Mouse (Mus musculus) MEL (cell line): ENCODE results near the gene Gm5426. TPM values are rescaled to one million over a fixed set of nuclear protein-coding genes. Genes with fewer than 3 reads are reported as not detected.

Source experiments
- DNase-seq: peaks from one replicate; pipeline ENCODE4 v3.0.0; 2011; ENCODE audit warnings: low read depth, low spot score
- H3K27ac ChIP-seq: 2 replicates; pipeline ENCODE4 v1.5.1; 2012; ENCODE audit warnings: low read depth, mild to moderate bottlenecking, control low read depth, low read length, moderate library complexity; ENCODE audit not compliant: control insufficient read depth
- H3K27me3 ChIP-seq, 2 experiments: fragments of 150-350 bp in 1 of 2; sonication (generic) in 1 of 2; 2 replicates each; pipeline ENCODE4 v1.6.1; 2012; ENCODE audit warnings: low read length in 2 of 2, mild to moderate bottlenecking in 2 of 2, improper control_type of control experiment in 1 of 2, moderate library complexity in 1 of 2; ENCODE audit not compliant: insufficient read depth in 2 of 2, control insufficient read depth in 1 of 2
- H3K36me3 ChIP-seq, 2 experiments: 2 replicates each; pipeline ENCODE4 v1.6.1; 2012 to 2014; ENCODE audit warnings: low read length in 2 of 2, improper control_type of control experiment in 1 of 2, inconsistent platforms in 1 of 2, mild to moderate bottlenecking in 1 of 2; ENCODE audit not compliant: insufficient read depth in 2 of 2, control insufficient read depth in 1 of 2
- H3K4me1 ChIP-seq, 2 experiments: fragments of 150-350 bp in 1 of 2; sonication (generic) in 1 of 2; 2 replicates each; pipeline ENCODE4 v1.6.1; 2012; ENCODE audit warnings: low read length in 2 of 2, improper control_type of control experiment in 1 of 2, mild to moderate bottlenecking in 1 of 2; ENCODE audit not compliant: insufficient read depth in 2 of 2, control insufficient read depth in 1 of 2
- H3K4me3 ChIP-seq, 2 experiments: fragments of 150-350 bp in 1 of 2; sonication (generic) in 1 of 2; 2 replicates each; pipeline ENCODE4 v1.5.1; 2012; ENCODE audit warnings: low read depth in 2 of 2, low read length in 2 of 2, mild to moderate bottlenecking in 2 of 2, moderate library complexity in 2 of 2, control low read depth in 1 of 2, improper control_type of control experiment in 1 of 2; ENCODE audit not compliant: control insufficient read depth in 1 of 2, insufficient read depth in 1 of 2
- H3K79me2 ChIP-seq: 2 replicates; pipeline ENCODE4 v1.6.1; 2012; ENCODE audit warnings: mild to moderate bottlenecking, low read length, moderate library complexity; ENCODE audit not compliant: control insufficient read depth, poor library complexity, insufficient read depth
- H3K9ac ChIP-seq: 2 replicates; pipeline ENCODE4 v1.6.1; 2012; ENCODE audit warnings: low read depth, mild to moderate bottlenecking, control low read depth, low read length, moderate library complexity; ENCODE audit not compliant: control insufficient read depth, poor library complexity, severe bottlenecking
- H3K9me3 ChIP-seq: fragments of 150-350 bp; sonication (generic); replicated peaks from 2 replicates; pipeline ENCODE4 v1.6.1; 2012; ENCODE audit warnings: mild to moderate bottlenecking, low read length, improper control_type of control experiment, moderate library complexity; ENCODE audit not compliant: insufficient read depth
- E2F4 ChIP-seq: IDR thresholded peaks from 2 replicates; pipeline ENCODE4 v1.6.1; 2011; ENCODE audit warnings: low read depth, low read length, improper control_type of control experiment, borderline replicate concordance
- ETS1 ChIP-seq: IDR thresholded peaks from 2 replicates; pipeline ENCODE4 v1.6.1; 2012; ENCODE audit warnings: low read depth, mild to moderate bottlenecking, inconsistent platforms, low read length, improper control_type of control experiment, moderate library complexity
- GABPA ChIP-seq: IDR thresholded peaks from 2 replicates; pipeline ENCODE4 v1.6.1; 2012; ENCODE audit warnings: low read depth, mild to moderate bottlenecking, inconsistent platforms, low read length, improper control_type of control experiment, moderate library complexity
- HCFC1 ChIP-seq: IDR thresholded peaks from 2 replicates; pipeline ENCODE4 v1.6.1; 2012; ENCODE audit warnings: low read depth, mild to moderate bottlenecking, inconsistent platforms, low read length, improper control_type of control experiment, moderate library complexity
- JUND ChIP-seq: IDR thresholded peaks from 2 replicates; pipeline ENCODE4 v1.6.1; 2011; ENCODE audit warnings: low read depth, mild to moderate bottlenecking, improper control_type of control experiment, low read length
- MAZ ChIP-seq: IDR thresholded peaks from 2 replicates; pipeline ENCODE4 v1.6.1; 2012; ENCODE audit warnings: low read depth, mild to moderate bottlenecking, inconsistent platforms, low read length, improper control_type of control experiment
- MYB ChIP-seq: IDR thresholded peaks from 2 replicates; pipeline ENCODE4 v1.6.1; 2011; ENCODE audit warnings: mild to moderate bottlenecking, low read depth, low read length, improper control_type of control experiment
- NELFE ChIP-seq: IDR thresholded peaks from 2 replicates; pipeline ENCODE4 v1.6.1; 2011; ENCODE audit warnings: low read depth, low read length, improper control_type of control experiment
- POLR2A ChIP-seq, 2 experiments: IDR thresholded peaks; 2 replicates each; pipeline ENCODE4 v1.6.1; 2011 to 2012; ENCODE audit warnings: low read length in 2 of 2, mild to moderate bottlenecking in 2 of 2, control low read depth in 1 of 2, improper control_type of control experiment in 1 of 2, low read depth in 1 of 2, moderate library complexity in 1 of 2; ENCODE audit not compliant: control insufficient read depth in 1 of 2, insufficient read depth in 1 of 2, poor library complexity in 1 of 2
- POLR2AphosphoS2 ChIP-seq: IDR thresholded peaks from 2 replicates; pipeline ENCODE4 v1.6.1; 2011; ENCODE audit warnings: low read length, improper control_type of control experiment
- RCOR1 ChIP-seq: IDR thresholded peaks from 2 replicates; pipeline ENCODE4 v1.6.1; 2012; ENCODE audit warnings: low read depth, mild to moderate bottlenecking, inconsistent platforms, low read length, improper control_type of control experiment
- SMC3 ChIP-seq: IDR thresholded peaks from 2 replicates; pipeline ENCODE4 v1.6.1; 2011; ENCODE audit warnings: low read depth, low read length, improper control_type of control experiment
- TCF12 ChIP-seq: IDR thresholded peaks from 2 replicates; pipeline ENCODE4 v1.6.1; 2014; ENCODE audit warnings: low read depth, mild to moderate bottlenecking, inconsistent platforms, low read length, improper control_type of control experiment, moderate library complexity
- UBTF ChIP-seq: IDR thresholded peaks from 2 replicates; pipeline ENCODE4 v1.6.1; 2012; ENCODE audit warnings: low read depth, mild to moderate bottlenecking, inconsistent platforms, low read length, improper control_type of control experiment, moderate library complexity, borderline replicate concordance; ENCODE audit not compliant: insufficient read depth
- USF1 ChIP-seq: IDR thresholded peaks from 2 replicates; pipeline ENCODE4 v1.6.1; 2014; ENCODE audit warnings: low read depth, mild to moderate bottlenecking, inconsistent platforms, low read length, improper control_type of control experiment, moderate library complexity
- USF2 ChIP-seq, 2 experiments: IDR thresholded peaks; 2 replicates each; pipeline ENCODE4 v1.6.1; 2011 to 2012; ENCODE audit warnings: improper control_type of control experiment in 2 of 2, low read length in 2 of 2, borderline replicate concordance in 1 of 2, inconsistent platforms in 1 of 2, low read depth in 1 of 2, mild to moderate bottlenecking in 1 of 2; ENCODE audit not compliant: insufficient read depth in 1 of 2
- ZC3H11A ChIP-seq: IDR thresholded peaks from 2 replicates; pipeline ENCODE4 v1.6.1; 2012; ENCODE audit warnings: low read depth, mild to moderate bottlenecking, inconsistent platforms, low read length, improper control_type of control experiment
- polyA plus RNA-seq, 2 experiments: library from polyadenylated mRNA; stranded (reverse) in 1 of 2; unstranded in 1 of 2; fragments of >175 nt in 1 of 2; fragments of >200 nt in 1 of 2; gene quantifications; 2 replicates each; pipeline versions ENCODE4 v1.2.1 to v1.2.4; 2012; ENCODE audit warnings: low replicate concordance in 2 of 2, low read depth in 1 of 2; ENCODE audit not compliant: insufficient read length in 2 of 2, insufficient read depth in 1 of 2, missing spikeins in 1 of 2
- total RNA-seq: library from RNA; depleted of rRNA; stranded (reverse); fragments of 300-350 nt; gene quantifications from 2 replicates; pipeline ENCODE4 v1.2.3, GENCODE M21; 2012

Gene Gm5426
- total and polyA plus RNA-seq, 3 experiments = 1.0 TPM; not detected in 2

DNA sequence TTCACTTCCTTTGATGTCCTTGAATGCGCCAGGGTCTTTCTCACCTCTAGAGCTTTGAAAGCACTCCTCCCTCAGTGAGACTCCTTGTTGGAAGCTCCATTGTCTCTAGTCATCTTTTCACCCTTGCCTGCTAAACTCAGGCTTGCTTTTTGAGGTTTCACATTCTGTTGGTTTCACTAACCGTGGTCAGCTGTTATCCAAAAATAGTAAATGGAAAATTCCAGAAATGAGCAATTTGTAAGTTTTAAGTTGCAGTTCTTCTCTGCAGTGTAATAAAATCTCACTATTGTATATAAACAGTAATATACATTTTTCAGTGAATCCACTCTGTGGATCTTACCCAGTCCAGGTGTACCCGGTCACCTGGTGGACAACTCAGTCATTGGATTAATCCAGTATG, 21.1 kb upstream of the Gm5426 start (continued):
- no peak for TF ChIP-seq JUND
- no peak for TF ChIP-seq POLR2AphosphoS2
- TF ChIP-seq UBTF = no peak
- TF ChIP-seq, all 39 proteins: peak for 0

DNA sequence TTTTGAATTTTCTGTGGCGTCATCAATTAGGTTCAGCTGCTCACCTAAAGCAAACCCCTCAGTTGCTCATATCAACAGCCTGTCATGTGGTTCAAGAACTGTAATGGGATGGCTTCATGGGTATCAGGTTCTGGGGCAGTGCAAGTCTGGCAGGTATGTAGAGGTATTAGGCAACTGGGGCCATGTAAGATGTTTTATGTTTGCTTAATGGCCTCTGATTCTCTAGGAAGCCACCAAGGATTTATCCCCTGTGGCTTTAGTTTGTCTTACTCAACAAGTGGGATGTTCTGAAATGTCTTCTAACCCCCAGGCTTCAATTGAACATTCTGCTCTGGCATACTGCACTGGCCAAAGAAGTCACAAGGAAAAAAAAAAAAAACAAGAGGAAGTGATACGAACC, 15.6 kb upstream of the Gm5426 start:
- H3K4me1 ChIP-seq = peaks cover 0 to 4% of the 10 kb centered on the region in 2 experiments; a peak in 2 of 4 replicates
- no peak for DNase-seq
- no peaks in the 10 kb centered on the region; a peak in 1 of 4 replicates for H3K36me3 ChIP-seq
- TF ChIP-seq NELFE = no peak
- H3K27ac ChIP-seq = no peak overlapping the region
- no peak overlapping the region for H3K9ac ChIP-seq
- no peak overlapping the region for H3K4me3 ChIP-seq
- H3K27me3 ChIP-seq = no peaks in the 10 kb centered on the region
- no peaks in the 10 kb centered on the region for H3K79me2 ChIP-seq
- no peaks in the 10 kb centered on the region for H3K9me3 ChIP-seq

DNA sequence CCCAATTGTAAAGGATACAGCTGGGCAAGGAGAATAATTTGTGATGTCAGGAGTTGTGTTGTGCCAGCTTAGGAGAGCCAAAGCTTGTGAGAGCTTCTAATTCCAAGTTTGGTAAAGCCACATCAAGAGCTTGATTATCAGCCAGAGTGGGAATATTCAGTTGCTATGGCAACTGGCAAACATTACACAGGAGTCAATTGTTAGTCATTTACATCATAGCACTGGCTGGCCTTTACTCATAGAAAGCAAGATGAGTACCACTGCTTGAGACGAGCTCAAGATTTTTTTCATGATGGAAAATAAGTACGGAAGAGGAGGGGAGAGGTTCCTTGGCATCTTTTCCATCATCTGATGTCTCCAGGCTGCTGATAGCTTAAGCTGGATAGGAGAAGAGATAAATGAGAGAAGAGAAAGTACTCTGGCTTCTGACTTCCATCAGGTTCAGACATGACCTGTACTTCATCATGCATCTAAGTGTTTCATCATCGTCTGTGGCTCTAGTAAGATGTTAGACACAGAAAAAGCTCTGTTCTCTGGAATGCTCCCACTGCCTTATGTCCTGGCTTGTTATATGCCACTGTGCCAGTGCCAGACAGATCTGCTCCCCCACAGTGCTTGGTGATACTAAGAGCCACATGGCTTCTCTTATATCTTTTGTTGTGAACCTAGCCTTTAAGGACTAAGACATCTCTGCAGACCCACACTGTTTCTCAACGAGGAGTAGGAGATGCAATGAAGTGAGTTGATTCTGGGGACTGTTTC, 15.0 kb upstream of the Gm5426 start:
- no peak overlapping the region for H3K9ac ChIP-seq
- no peaks in the 10 kb centered on the region; a peak in 1 of 4 replicates for H3K36me3 ChIP-seq
- H3K27ac ChIP-seq = no peak overlapping the region
- TF ChIP-seq E2F4 (no peak), USF2 (IDR thresholded peaks at IDR 0.05; ENCODE audit: borderline replicate concordance in 1 of 2, insufficient read depth in 1 of 2, low read depth in 1 of 2, low read length in 2 of 2) (no peak), MYB (no peak), USF1 (no peak), UBTF (no peak), ZC3H11A (no peak), ETS1 (no peak), MAZ (no peak), POLR2A (IDR thresholded peaks at IDR 0.05; ENCODE audit: control insufficient read depth in 1 of 2, insufficient read depth in 1 of 2, low read depth in 1 of 2, low read length in 2 of 2, poor library complexity in 1 of 2) (no peak), RCOR1 (no peak), SMC3 (no peak), GABPA (no peak), HCFC1 (no peak), TCF12 (no peak)
- no peaks in the 10 kb centered on the region for H3K79me2 ChIP-seq
- no peak for DNase-seq
- H3K9me3 ChIP-seq = no peaks in the 10 kb centered on the region
- H3K27me3 ChIP-seq = no peaks in the 10 kb centered on the region
- H3K4me1 ChIP-seq = peaks cover 0 to 4% of the 10 kb centered on the region in 2 experiments; a peak in 2 of 4 replicates
- H3K4me3 ChIP-seq = no peak overlapping the region
